Mouse (Mus musculus) CH12.LX (cell line): ENCODE results near the gene Asb1.

ENCODE experiments used
- CTCF ChIP-seq, 2 experiments: IDR thresholded peaks in 1 of 2; conservative IDR thresholded peaks in 1 of 2; 2 replicates each; pipeline ENCODE4 v1.5.1; 2011 to 2012; ENCODE audit warnings: low read depth in 2 of 2, low read length in 2 of 2, improper control_type of control experiment in 1 of 2, inconsistent platforms in 1 of 2, mild to moderate bottlenecking in 1 of 2, moderate library complexity in 1 of 2
- GABPA ChIP-seq: IDR thresholded peaks from 2 replicates; pipeline ENCODE4 v1.6.1; 2012; ENCODE audit warnings: low read depth, low read length, improper control_type of control experiment, inconsistent platforms; ENCODE audit not compliant: insufficient replicate concordance
- JUND ChIP-seq: conservative IDR thresholded peaks from 2 replicates; pipeline ENCODE4 v1.6.1; 2011; ENCODE audit warnings: low read depth, low read length, improper control_type of control experiment
- NELFE ChIP-seq: IDR thresholded peaks from 2 replicates; pipeline ENCODE4 v1.6.1; 2011; ENCODE audit warnings: low read depth, low read length, improper control_type of control experiment
- POLR2A ChIP-seq: IDR thresholded peaks from 2 replicates; pipeline ENCODE4 v1.6.1; 2011; ENCODE audit warnings: low read depth, mild to moderate bottlenecking, improper control_type of control experiment, low read length
- RCOR1 ChIP-seq: conservative IDR thresholded peaks from 2 replicates; pipeline ENCODE4 v1.6.1; 2012; ENCODE audit warnings: low read depth, mild to moderate bottlenecking, inconsistent platforms, low read length, improper control_type of control experiment
- SIN3A ChIP-seq: IDR thresholded peaks from 2 replicates; pipeline ENCODE4 v1.6.1; 2012; ENCODE audit warnings: low read length, improper control_type of control experiment, inconsistent platforms
- ZC3H11A ChIP-seq: IDR thresholded peaks from 2 replicates; pipeline ENCODE4 v1.6.1; 2012; ENCODE audit warnings: low read depth, mild to moderate bottlenecking, inconsistent platforms, low read length, improper control_type of control experiment
- ZNF384 ChIP-seq: IDR thresholded peaks from 2 replicates; pipeline ENCODE4 v1.6.1; 2012; ENCODE audit warnings: low read depth, low read length, improper control_type of control experiment, inconsistent platforms

DNA sequence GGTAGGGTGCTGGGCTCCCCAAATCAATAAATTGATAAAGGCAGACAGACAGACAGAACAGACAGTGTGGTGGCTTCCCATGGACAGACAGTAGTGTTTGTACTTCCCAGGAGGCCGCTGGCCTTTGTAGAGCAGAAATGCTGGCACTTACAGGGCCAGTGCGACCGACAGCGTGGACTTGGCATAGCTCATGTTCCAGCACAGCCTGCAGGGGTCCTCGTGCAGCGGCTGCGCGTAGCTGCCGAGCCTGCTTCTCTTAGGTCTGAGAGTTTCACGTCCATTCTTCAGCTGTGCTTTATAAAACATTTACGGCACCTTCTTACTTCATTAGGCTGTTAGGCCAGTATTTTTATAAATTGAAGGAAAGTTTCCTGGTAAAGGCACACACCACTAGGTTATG lies 25.4 kb upstream of the Asb1 start:
- TF ChIP-seq GABPA (no peak), JUND (no peak), SIN3A (no peak), CTCF (conservative IDR thresholded peaks at IDR 0.05 in 1 of 2, IDR thresholded peaks at IDR 0.05 in 1 of 2; ENCODE audit: low read depth in 2 of 2, low read length in 2 of 2) (no peak), POLR2A (no peak), ZC3H11A (no peak), RCOR1 (no peak), ZNF384 (no peak), NELFE (no peak)
